Mouse (Mus musculus) layer of hippocampus, adult 8-10 months (tissue): ENCODE data around the gene Vps11. TPM values are rescaled to one million over a fixed set of nuclear protein-coding genes. Genes with fewer than 3 reads are reported as not detected.
A peak's percentile ranks its signal among the peaks of the same experiment; 100 is the strongest.
"Not testable (repeated sequence)": the region's sequence is repeated elsewhere in the genome, so short reads cannot be mapped to it uniquely, and the experiment has no call there.

Experiments
- DNase-seq, 2 experiments: peaks; one replicate each; pipeline ENCODE4 v3.0.0; 2022; ENCODE audit warnings: low spot score in 2 of 2
- total RNA-seq, 4 experiments: library from RNA; stranded (reverse); gene quantifications; 2 replicates each; pipeline ENCODE4 v1.2.4; 2022

Vps11 gene
- 10 to 100 TPM; 56.4 to 64.6 (median 60.9) TPM for total RNA-seq

- DNase-seq: peak; percentile 90 to 95
Measured at GRCm38 (mm10) chr9:44361190-44361917, at the start of gene Vps11. TSS of gene Vps11 (minus strand) at chr9:44361670.

- DNase-seq: no peak
Measured at GRCm38 (mm10) chr9:44410647-44411336, 49.3 kb upstream of the Vps11 start.

GRCm38 (mm10) chr9:44408693-44409092, 47.2 kb upstream of the Vps11 start:
- not testable (repeated sequence) for DNase-seq

GRCm38 (mm10) chr9:44407752-44408097, 46.3 kb upstream of the Vps11 start:
- DNase-seq: no peak

- DNase-seq: peak; percentile 90 to 92
Measured at GRCm38 (mm10) chr9:44406906-44407751, 45.7 kb upstream of the Vps11 start, which contains the start of the genes Rps25 and Trappc4. TSS of gene Rps25 (plus strand) at chr9:44407139. TSS of gene Trappc4 (minus strand) at chr9:44407600.

GRCm38 (mm10) chr9:44405011-44405410, 43.5 kb upstream of the Vps11 start:
- no peak for DNase-seq

- no peak for DNase-seq
Measured at GRCm38 (mm10) chr9:44401081-44401480, 39.6 kb upstream of the Vps11 start.

GRCm38 (mm10) chr9:44399795-44400114, 38.3 kb upstream of the Vps11 start:
- no peak for DNase-seq

GRCm38 (mm10) chr9:44399114-44399794, 37.8 kb upstream of the Vps11 start:
- DNase-seq: no peak

- DNase-seq: no peak
Measured at GRCm38 (mm10) chr9:44398551-44398950, 37.1 kb upstream of the Vps11 start.

GRCm38 (mm10) chr9:44398087-44398486, 36.6 kb upstream of the Vps11 start:
- no peak for DNase-seq

- DNase-seq: peak; percentile 91 to 96
Measured at GRCm38 (mm10) chr9:44396684-44397411, 35.4 kb upstream of the Vps11 start, which contains the start of gene Slc37a4. TSS of gene Slc37a4 (plus strand) at chr9:44396852.

- peak in 1 of 2 experiments; percentile 59 for DNase-seq
Measured at GRCm38 (mm10) chr9:44391466-44391865, 30.0 kb upstream of the Vps11 start.

GRCm38 (mm10) chr9:44389273-44389672, 27.8 kb upstream of the Vps11 start:
- DNase-seq: no peak

- no peak for DNase-seq
Measured at GRCm38 (mm10) chr9:44387221-44387620, 25.8 kb upstream of the Vps11 start.

GRCm38 (mm10) chr9:44384596-44384995, 23.1 kb upstream of the Vps11 start:
- no peak for DNase-seq

GRCm38 (mm10) chr9:44379862-44380261, 18.4 kb upstream of the Vps11 start:
- peak in 1 of 2 experiments; percentile 40 for DNase-seq

GRCm38 (mm10) chr9:44379054-44379834, 17.8 kb upstream of the Vps11 start, which contains the start of gene Hyou1:
TSS of gene Hyou1 (plus strand) at chr9:44379490.
- DNase-seq: peak; percentile 98 to 99

- no peak for DNase-seq
Measured at GRCm38 (mm10) chr9:44378153-44378730, 16.8 kb upstream of the Vps11 start.
